Mouse (Mus musculus) ovary, postnatal 36 days (tissue): ENCODE results near the gene Alg14.

Experiments used
- DNase-seq: peaks from one replicate; pipeline ENCODE4 v3.0.0; 2022; ENCODE audit warnings: low spot score, mixed read lengths

Alg14 gene

DNA sequence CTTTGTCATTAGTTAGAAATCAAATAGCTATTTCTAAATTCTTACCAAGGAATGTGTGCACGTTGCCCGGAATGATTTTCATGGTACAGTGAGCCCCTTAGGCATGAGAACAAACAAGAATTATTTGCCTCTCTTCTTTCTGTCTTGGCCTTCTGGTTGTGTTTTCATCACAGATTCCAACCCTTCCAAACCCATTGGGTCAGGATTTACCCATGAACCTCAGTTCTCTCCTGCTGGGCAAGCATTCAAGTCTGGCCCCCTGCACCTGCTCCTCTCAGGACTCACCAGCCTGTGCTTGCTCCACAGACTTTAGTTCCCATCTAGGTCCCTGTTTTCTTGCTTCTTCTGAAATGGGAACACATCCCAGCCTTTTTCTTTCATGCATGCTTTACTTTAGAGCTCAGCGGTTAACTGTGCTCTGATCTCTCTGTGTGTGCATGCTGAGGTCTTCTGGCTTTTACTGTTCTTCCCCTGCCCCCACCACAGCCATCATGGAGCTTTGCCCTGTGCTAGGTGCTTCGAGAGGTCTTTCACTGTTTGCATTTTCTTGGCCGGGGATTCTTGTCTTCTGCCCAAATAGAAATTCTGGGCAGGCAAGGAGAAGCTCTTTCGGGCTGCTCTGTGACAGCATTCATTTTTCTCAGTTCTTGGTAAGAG is 44.8 kb downstream of the Alg14 start:
- DNase-seq, result no peak

DNA sequence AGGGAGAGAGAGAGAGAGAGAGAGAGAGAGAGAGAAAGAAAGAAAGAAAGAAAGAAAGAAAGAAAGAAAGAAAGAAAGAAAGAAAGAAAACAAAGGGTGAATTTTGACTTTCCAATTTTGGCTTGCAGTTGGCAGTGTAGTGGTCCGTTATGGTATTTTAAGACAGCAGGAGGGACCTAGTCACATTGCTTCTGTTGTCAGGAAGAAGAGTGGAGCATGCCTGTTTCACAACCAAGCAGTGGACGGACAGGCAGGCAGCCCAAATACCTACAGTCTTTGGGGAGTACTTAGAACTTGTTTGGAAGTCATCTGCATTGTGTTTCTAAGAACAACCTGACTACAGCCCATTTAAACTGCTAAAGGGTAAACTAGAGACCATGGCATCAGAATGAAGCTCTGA is 47.1 kb downstream of the Alg14 start:
- no peak for DNase-seq

DNA sequence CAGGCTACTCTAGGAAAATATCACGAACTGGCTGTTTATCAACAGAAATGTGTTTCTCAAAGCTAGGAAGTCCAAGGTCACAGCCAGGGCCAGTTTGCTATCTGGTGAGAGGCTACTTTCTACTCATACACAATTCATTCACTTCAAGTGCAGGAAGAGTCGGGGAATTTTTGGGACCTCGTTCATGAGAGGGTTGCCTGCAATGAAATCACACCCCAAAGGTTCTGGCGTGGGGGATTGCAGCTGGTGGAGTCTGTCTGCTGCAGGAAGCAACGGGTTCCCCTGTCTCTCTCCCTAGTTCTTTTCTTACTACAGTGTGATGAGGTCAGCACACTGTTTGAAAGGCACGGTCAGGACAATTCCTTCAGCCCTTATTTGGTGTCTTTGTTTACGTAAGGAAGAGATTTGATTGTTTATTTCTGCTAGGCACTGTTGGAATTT is 48.8 kb downstream of the Alg14 start:
- DNase-seq, result peak; percentile 48

DNA sequence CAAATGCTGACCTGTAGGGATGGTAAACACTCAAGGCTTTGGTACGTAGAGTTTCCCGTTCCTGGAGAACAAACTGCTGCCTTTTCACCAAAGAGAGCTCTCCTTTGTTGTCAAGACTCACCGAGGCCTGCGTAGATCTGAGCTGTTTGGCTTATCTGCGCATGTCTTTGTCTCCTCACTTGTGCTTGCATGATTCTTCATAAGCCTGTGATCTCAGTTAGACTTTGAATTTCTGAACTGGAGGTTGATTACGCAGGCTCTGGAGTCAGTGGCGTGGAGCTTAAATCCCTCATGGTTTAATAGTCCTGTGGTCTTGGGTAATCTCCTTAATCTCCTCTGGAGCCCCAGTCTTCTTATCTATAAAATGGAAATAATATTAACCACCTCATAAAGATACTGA is 51.7 kb downstream of the Alg14 start:
- no peak for DNase-seq

DNA sequence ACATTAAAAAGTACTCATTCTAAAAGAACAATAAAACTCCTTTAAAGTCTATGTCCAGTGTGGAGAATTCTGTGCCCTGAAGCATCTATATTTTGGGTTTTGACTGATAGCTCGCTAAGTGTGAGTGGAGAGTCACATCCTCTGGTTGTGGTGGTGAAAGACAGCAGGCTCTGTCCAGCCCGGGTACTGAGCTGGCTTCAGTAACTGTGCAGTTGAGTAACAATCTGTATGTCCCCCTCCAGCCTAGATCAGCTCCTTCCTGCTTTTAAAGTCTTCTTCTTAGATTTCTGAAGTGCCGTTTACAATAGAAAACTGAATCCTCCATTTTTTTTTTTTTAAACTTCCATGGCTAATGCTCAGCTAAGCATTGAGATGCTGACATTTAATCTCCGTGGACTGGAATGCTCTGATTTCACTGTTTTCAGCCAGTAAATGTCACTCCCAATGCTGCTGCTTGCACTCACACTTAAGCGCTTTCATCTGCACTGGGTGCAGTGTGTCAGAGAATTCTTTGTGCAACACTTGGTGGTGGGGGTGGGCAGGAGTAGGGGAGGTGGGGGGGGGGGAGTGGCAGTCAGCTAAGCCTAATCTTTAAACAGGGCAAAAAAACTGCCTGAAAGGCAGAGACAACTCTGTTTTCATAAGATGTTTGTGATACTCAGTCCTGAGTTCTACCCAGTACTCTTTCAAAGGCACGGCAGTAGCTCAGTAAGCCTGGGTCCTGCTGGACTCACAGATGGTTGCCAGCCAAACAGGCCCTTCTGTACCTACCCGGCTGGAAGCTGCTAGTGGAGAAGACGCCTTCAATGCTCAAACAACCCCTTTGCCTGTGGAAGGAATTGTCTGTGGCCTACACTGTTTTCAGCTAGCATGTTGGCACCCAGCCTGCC is 52.7 kb downstream of the Alg14 start:
- DNase-seq, result no peak

DNA sequence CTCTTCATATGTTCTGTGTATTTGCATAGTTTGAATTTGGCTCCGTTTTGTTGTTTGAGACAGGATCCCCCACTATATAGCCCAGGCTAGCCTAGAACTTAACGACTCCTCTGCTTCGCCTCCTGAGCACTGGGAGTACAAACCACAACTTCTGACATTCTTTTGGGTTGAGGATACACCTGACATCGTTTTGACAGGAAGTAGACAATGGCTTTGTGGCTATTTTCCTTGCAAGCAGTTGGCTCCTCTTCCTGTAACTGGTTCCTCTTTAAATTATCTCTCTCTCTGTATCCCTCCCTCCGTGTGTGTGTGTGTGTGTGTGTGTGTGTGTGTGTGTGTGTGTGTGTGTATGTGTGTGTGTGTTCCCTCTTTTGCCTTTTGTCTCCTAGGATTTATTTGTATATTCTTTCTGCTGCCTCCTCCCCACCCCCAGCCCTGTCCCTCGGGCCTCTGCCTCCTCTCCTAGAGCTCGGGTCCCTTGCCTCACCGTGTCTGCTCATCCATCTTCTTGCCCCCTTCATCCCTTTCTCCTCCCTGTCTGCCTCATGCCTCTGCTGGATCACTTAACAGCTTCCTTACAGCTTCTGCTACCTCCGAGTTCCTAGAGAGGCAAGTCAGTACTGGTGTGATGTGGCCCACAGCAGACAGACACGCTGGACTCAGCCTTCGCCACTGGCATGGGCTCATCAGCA is 53.5 kb downstream of the Alg14 start:
- no peak for DNase-seq

DNA sequence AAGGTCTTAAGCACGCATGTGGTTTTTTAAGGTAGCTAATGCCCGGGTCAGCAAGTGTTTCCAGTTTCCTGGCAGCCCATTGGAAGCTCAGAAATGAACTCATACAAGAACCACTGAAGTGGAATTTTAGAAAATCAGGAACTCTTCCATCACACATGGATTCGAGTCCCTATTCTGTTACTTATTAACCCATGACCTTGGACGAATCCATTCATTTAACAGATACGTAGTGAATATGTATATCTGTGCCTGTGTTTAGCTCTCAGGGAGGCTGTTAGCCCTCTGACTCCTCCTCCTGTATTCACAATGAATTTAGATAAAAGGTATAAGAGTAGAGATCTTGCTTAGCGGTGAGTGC is 54.0 kb downstream of the Alg14 start:
- DNase-seq, result no peak

DNA sequence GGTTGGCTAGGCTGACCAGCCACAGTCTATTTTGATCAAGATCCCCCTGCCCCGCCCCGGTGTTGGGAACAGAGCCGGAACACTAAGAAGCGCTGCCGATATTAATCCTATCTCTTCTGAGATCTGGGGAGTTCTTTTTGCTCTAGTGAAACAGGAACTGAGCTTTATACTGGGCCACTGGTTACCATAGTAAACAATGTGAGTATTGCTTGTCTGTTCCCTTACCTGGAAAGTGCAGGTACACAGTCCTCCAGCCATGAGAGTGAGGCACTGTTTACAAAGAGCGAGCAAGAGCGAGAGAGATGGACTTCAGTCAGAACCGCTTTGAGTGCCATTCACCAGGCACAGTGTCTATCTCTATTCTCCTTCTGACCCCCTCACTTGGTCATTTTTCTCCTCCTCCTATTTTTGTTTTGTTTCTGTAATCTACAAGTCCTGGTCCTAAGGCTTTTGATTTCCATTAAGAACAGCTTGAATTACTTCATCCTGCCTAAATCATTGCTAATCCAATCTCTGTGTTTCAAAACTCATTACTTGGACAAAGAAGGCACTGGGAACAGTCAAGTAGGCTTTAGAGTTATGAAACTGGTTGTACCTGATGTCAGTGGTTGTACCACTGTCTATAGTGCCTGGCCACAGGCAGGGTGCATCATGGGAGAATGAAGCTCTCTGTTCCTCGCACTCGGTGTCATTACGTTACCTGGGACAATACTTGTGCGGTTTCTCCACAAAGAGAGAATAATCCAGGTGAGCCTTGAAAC is 55.1 kb downstream of the Alg14 start:
- no peak for DNase-seq

DNA sequence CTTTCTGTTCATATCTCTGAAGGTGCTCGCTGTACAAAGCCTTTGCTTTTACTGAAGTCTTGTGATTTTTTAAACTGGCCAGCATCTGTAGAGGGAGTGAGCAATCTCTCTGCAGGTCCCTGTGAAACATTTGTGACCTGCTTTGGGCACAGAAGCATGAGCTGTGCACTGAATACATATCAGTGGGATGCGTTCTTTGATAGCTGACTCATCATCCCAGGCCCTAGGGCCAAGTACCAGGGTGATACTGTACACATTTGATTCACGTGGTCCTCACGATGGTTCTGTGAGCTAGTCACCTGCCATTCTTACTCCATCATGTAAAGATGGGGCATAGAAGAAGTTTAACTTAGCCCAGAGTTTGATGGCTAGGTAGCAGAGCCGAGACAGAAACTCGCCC is 57.2 kb downstream of the Alg14 start:
- DNase-seq, result no peak

DNA sequence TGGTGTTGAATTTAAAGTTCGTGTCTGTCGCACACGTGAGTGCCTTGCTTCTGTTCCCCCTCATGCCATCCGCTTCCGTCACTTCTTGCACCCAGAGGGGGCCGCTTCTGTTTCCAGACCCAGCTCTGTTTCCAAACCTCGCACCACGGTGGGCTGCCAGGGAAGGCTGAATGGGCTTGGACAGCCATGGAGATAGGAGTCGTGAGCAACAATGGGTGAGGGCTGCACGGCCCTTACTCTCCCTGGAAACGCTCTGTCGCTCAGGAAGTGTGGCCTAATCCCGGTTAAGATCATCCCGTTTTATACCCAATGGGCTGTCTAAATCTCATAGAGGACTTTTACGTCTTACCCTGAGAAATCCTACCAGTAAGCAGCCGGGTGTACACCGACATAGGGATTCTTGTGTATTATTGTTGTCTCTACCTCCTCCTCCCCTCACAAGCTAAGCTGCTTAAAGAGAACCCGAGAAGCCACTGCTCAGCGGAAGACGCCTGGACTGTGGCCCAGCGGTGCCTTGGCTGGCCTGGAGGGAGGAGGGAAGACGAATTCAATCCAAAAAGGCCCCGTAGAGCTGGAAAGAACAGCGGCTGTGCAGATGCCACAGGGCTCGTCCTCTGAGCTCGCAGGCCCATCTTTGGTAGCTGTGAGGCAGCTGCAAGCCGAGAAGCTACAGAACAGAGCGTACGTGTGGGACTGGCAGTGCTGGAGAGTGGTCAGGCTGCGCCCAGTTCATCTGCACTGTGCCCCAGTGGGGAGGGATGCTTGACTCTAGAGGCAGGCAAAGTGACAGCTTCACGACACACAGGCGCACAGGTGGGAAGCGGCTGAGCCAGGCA is 58.0 kb downstream of the Alg14 start:
- DNase-seq, result peak; percentile 28

DNA sequence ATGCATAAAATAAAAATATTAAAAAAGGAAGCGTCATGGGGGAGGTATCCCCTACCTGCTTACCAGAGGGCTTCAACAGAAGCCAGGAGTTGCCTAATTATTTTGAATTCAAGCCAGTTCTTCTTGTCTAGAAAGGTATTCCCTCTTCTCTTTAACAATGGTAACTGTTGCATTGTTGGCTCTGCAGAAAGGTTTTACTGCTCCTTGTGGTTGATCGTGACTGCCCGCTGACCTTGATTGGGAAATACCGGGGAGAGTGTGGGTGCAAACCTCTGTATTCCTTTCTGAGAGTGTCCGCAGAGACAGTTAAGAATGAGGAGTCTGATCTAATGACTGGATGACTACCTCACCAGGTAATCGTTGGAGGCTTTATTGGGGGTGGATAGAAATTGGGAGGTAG is 59.7 kb downstream of the Alg14 start:
- DNase-seq, result no peak

DNA sequence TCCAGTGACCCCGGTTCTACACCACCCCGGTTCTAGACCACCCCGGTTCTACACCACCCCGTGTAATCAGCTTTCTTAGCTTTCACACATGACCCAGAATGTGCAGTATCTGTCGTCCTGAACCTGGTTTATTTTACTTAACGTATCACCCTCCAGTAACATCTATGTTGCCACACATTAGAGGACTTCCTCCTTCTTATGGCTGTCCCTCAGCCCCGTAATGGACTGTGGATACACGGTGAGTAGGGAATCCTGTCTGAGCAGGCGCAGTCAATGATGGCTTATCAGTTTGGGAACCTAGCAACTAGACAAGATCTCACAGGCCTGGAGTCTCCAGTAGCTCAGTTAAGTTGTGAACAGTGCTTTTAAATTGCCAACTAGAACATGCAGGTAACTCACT is 62.7 kb downstream of the Alg14 start:
- DNase-seq, result no peak

DNA sequence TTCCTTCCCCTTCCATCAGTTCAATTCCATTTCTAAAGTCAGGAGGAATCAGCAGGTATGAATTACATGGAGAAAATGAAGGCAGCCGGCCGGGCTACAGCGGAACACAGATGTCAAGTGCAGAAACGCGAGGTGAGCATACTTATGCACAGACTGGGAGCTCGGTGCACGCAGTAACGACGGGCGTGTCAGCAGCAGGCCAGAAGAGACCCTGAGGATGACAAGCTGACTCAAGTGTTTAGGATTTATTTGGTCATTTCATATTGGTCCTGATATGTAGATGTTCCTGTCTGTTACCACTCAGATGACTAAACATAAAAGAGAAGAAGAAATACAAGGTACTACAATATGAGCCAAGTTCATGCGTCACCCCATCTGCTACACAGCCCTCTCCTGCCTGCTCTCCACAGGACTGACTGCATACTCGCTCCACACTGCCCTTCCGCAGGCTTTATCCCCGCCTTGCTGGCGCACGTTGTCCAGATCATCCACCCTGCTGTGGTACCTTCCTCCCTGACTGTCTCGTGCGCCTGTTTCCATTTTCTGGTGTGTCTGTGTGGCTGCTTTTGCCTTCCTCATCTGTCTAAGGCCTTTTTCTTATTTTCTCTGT is 63.4 kb downstream of the Alg14 start:
- DNase-seq, result no peak

DNA sequence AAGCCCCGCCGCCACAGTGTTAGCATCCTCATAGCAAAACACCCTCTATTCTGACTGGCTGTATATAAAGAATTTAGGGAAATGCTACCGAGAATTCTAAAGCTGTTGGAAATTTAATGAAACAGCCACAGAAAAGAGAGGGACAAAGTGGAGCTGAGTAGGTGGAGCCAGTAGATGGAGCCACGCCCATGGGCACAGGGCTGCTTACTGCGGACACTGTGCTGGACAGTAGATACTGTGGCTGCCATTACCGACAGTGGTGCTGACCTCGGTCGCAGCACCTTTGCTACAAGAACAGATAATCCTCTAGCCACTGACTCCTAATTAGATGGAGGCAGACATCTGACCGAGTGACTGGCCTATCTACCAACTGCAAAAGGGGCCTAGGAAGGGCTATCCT is 64.0 kb downstream of the Alg14 start:
- DNase-seq, result no peak

DNA sequence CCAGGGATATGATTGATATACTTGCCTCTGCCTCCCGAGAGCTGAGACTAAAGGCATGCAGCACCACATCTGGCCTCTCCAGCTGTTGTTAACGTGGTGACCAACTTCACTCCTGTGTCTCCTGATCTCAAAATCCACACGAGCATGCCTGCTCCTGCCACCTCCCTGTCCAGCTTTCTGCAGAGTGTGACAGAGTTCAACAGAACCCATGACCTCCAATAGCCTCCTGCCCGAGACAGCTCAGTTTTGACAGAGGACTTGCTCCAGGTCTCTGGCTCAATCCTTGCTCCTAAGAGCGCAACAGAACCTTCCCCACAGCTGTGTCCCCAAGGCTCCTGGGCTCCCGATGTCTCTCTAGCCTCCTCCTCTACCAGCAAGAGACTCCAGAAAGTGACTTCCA is 64.5 kb downstream of the Alg14 start:
- no peak for DNase-seq

DNA sequence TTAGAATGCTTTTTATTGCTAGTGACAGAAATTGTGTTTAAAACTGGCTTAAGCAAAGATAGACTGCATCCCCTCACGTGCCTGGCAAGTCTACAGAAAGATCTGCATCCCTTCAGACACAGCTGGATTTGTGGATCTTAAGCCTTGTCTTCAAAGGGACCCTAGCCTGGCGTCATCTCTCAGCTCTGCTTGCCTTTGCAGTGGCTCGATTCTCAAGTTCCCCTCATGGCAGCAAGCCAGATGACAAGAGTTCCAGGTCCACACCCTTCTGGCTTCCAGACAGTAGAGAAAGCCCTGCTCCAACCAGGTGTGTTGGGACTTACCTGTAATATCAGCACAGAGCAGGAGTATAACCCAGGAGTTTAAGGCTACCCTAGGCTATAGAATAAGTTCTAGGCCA is 65.5 kb downstream of the Alg14 start:
- DNase-seq, result no peak

DNA sequence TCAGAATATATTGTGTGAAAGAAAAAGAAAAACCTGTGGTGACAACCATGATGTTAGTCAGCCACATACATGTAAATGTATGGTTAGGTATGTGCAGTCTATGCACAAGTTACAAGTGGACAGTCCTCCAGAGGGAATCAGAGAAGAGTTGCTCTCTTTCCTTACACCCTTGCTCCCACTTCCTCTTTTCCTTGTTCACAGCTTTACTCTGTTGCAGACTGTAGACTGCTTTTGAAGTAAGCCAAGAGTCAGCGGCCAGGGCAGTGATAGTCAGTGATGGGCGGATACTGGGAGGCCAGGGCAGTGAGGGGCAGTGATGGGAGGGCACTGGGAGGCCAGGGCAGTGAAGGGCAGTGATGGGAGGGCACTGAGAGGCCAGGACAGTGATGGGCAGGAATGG is 66.7 kb downstream of the Alg14 start:
- no peak for DNase-seq

DNA sequence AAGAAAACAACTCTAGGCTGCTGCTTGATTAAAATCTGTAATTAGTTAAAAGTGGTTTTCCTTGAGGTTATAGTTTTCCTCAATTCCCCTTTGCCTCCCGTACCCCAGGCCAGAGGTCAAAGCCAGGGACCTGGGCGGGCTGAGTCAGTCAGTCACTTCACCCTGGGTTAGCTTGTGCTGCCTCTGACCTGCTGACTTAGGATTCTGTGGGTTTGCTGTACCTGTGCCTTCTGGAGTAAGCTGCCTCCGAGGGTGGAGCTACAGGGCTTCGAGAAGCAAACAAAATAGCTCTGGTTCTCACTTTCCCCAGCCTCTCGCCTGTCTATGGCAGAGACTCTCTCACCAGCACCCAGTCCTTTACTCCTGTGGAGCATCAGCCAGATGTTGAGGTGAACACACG is 67.3 kb downstream of the Alg14 start:
- no peak for DNase-seq

DNA sequence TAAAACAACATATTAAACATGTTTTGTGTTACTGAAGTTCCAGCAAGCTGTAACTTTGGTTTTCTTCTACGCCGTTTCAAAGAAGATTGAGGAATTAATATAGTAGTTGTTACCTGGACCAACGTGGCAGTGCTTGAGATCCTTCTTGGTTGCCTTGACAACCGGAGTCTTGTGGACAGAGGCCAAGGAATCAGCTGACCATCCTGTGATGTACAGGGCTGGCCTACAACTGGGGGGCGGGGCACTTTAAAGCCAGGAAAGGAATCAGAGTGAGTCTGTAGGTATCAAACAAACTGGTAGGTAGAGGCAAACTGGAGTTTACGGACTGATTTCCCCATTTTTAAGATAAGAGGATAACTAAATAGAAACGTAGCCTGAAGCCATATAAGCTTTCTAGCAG is 67.7 kb downstream of the Alg14 start:
- no peak for DNase-seq

DNA sequence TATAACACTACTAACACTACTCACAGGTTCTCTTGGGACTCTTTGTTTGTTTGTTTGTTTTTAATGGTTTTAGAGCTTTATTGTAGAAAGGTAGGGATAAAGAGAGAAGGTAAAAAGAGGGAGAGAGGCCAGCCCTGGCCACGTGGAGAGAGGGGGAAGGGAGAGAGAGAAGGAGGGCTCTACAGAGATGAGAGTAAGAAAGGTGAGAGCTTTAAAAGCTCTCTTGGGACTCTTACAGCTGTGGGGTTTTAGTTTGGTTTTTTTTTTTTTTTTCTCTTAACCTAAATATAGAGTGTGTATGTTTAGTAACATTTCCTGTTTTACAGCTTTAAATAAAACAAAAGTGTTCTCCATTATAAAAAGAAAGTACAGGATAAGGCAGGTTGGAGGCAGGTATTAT is 70.4 kb downstream of the Alg14 start:
- DNase-seq, result no peak

DNA sequence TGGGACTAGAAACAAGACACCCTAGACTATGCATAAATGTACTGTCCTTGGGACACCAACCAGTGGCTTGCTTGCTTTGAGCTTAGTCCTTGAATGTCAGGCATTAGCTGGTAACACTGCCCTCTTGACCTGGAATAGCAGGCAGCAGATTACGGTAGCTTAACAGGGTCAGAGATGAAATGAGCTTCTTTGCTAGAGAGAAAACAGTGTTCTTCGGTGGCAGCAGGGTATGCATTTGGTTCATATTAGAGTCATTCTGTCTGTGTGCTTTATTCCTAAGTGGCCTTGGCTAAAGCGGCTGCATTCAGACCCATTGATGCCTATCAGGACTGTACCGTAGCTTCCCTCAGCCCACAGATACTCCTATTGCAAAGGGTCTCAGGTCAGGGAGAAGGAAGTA is 72.8 kb downstream of the Alg14 start:
- DNase-seq, result no peak
